Mouse (Mus musculus) monocyte, adult 5-6 weeks (primary cell): ENCODE measurements around the gene Wdpcp. TPM values are rescaled to one million over a fixed set of nuclear protein-coding genes. Genes with fewer than 3 reads are reported as not detected.

ENCODE experiments used
- total RNA-seq: library from RNA; stranded (forward); fragments of 200-1000, 200-491, 200-594 nt; gene quantifications from 3 replicates; pipeline ENCODE4 v1.2.3, GENCODE M21; 2017

Wdpcp gene
- total RNA-seq, 1 experiment from 2014 or later: 5.7 TPM

Other genes with a start within 250 kb of the Wdpcp start
- 92.6 to 118 TPM (median 102 TPM) in 3 replicates for gene Ugp2, start 201.0 kb upstream of the Wdpcp start, total RNA-seq
- 119 to 174 TPM (median 121 TPM) in 3 replicates for gene Mdh1, start 132 bp downstream of the Wdpcp start, total RNA-seq